Mouse (Mus musculus): Measurements from ENCODE around the gene Flywch1.

- TF ChIP-seq POLR2A (IDR thresholded peaks at IDR 0.05; ENCODE audit: borderline replicate concordance, insufficient read depth, low read length) (no peak), CTCF (IDR thresholded peaks at IDR 0.05; ENCODE audit: borderline replicate concordance, insufficient read depth, low read depth, low read length) (no peak)
These were observed 47.2 kb upstream of the Flywch1 start for GRCm38 (mm10) chr17:23818579-23818978.

Data from cerebellum, adult 2 months (tissue).